Mouse (Mus musculus) forebrain, embryonic 10.5 days (tissue): Measurements from ENCODE around the gene Gsk3a. TPM values are rescaled to one million over a fixed set of nuclear protein-coding genes. Genes with fewer than 3 reads are reported as not detected.
A peak's percentile ranks its signal among the peaks of the same experiment; 100 is the strongest.

Experiments used
- DNase-seq: peaks from one replicate; pipeline ENCODE4 v3.0.0-alpha.2; 2017; ENCODE audit warnings: low spot score; ENCODE audit errors: extremely low spot score
- H3K27ac ChIP-seq: fragments of 300-500 bp; sonication (generic); 2 replicates; pipeline ENCODE4 v1.5.1; 2016; ENCODE audit warnings: mild to moderate bottlenecking
- H3K27me3 ChIP-seq: fragments of 300-500 bp; sonication (generic); 2 replicates; pipeline ENCODE4 v1.6.1; 2016; ENCODE audit warnings: mild to moderate bottlenecking; ENCODE audit not compliant: poor library complexity, severe bottlenecking
- H3K36me3 ChIP-seq: fragments of 300-500 bp; sonication (generic); replicated peaks from 2 replicates; pipeline ENCODE4 v1.6.1; 2016; ENCODE audit warnings: mild to moderate bottlenecking, moderate library complexity
- H3K4me1 ChIP-seq: fragments of 300-500 bp; sonication (generic); 2 replicates; pipeline ENCODE4 v1.6.1; 2016
- H3K4me3 ChIP-seq: fragments of 300-500 bp; sonication (generic); 2 replicates; pipeline ENCODE4 v1.5.1; 2016; ENCODE audit warnings: mild to moderate bottlenecking, moderate library complexity
- H3K9me3 ChIP-seq: fragments of 300-500 bp; sonication (generic); 2 replicates; pipeline ENCODE4 v1.6.1; 2016; ENCODE audit warnings: mild to moderate bottlenecking, moderate library complexity
- WGBS: fragments of 180-500 bp; shearing (Covaris S2); methylation state at CpG from one replicate; pipeline ENCODE4 v1.1.7; 2016; 5-methylcytosine and 5-hydroxymethylcytosine counted together
- polyA plus RNA-seq: library from polyadenylated mRNA; unstranded; fragments of >200 nt; fragmentation: Nextera tagmentation; extraction: Ambion mirVana; gene quantifications from 2 replicates; pipeline ENCODE4 v1.2.1, GENCODE M21; 2016

Gsk3a gene
- polyA plus RNA-seq, 1 experiment from 2014 or later, result 10.7 TPM

GRCm38 (mm10) chr7:25220457-25221101 lies 17.1 kb downstream of the Gsk3a start, which contains the start of gene Dedd2:
Dedd2 (minus strand) TSS chr7:25220615.
- H3K4me1 ChIP-seq, result peaks cover 48% of the 10 kb centered on the region
- no peaks in the 10 kb centered on the region for H3K27me3 ChIP-seq
- WGBS, result 12% methylated on average over 20 of the region's 20 CpGs
- DNase-seq, result peak; percentile 28
- peak within 1 kb of the TSS; percentile 71 for H3K4me3 ChIP-seq
- peak within 1 kb of the TSS; percentile 96 for H3K27ac ChIP-seq
- H3K36me3 ChIP-seq, result peaks cover 31% of the 10 kb centered on the region
- no peaks in the 10 kb centered on the region for H3K9me3 ChIP-seq

- no peaks in the 10 kb centered on the region for H3K27me3 ChIP-seq
- peak; percentile 95 for DNase-seq
- H3K9me3 ChIP-seq, result no peaks in the 10 kb centered on the region
- H3K4me3 ChIP-seq, result peak overlapping the region; percentile 71
- H3K27ac ChIP-seq, result peak overlapping the region; percentile 96
- 3% methylated on average over 31 of the region's 31 CpGs for WGBS
- peaks cover 30% of the 10 kb centered on the region for H3K36me3 ChIP-seq
- H3K4me1 ChIP-seq, result peaks cover 48% of the 10 kb centered on the region
These were observed 17.7 kb downstream of the Gsk3a start for GRCm38 (mm10) chr7:25219756-25220456.

- H3K4me3 ChIP-seq, result peak overlapping the region; percentile 71
- H3K4me1 ChIP-seq, result peaks cover 48% of the 10 kb centered on the region
- no peak for DNase-seq
- no peaks in the 10 kb centered on the region for H3K27me3 ChIP-seq
- H3K36me3 ChIP-seq, result peaks cover 25% of the 10 kb centered on the region
- WGBS, result under 1% methylated on average over 16 of the region's 16 CpGs
- peak overlapping the region; percentile 96 for H3K27ac ChIP-seq
- H3K9me3 ChIP-seq, result no peaks in the 10 kb centered on the region
These were observed 18.3 kb downstream of the Gsk3a start for GRCm38 (mm10) chr7:25219416-25219750.

GRCm38 (mm10) chr7:25218705-25219415 lies 18.8 kb downstream of the Gsk3a start:
- Histone ChIP-seq H3K27ac (peak overlapping the region; percentile 96), H3K9me3 (no peaks in the 10 kb centered on the region), H3K27me3 (no peaks in the 10 kb centered on the region), H3K4me1 (peaks cover 48% of the 10 kb centered on the region), H3K36me3 (peaks cover 23% of the 10 kb centered on the region), H3K4me3 (peak overlapping the region; percentile 71)
- 1% methylated on average over 53 of the region's 53 CpGs for WGBS
- peak; percentile 84 for DNase-seq

- WGBS, result 69% methylated on average over 12 of the region's 12 CpGs
- no peak overlapping the region for H3K27ac ChIP-seq
- no peaks in the 10 kb centered on the region for H3K9me3 ChIP-seq
- peak overlapping the region; percentile 71; the same call in 1 of the 2 replicates for H3K4me3 ChIP-seq
- peaks cover 14% of the 10 kb centered on the region for H3K36me3 ChIP-seq
- no peak for DNase-seq
- no peaks in the 10 kb centered on the region for H3K27me3 ChIP-seq
- peaks cover 44% of the 10 kb centered on the region for H3K4me1 ChIP-seq
These were observed 19.8 kb downstream of the Gsk3a start for GRCm38 (mm10) chr7:25217653-25218395.

- H3K4me3 ChIP-seq, result no peak overlapping the region
- H3K9me3 ChIP-seq, result no peaks in the 10 kb centered on the region
- H3K36me3 ChIP-seq, result peaks cover 36% of the 10 kb centered on the region
- H3K4me1 ChIP-seq, result peaks cover 14% of the 10 kb centered on the region
- 93% methylated on average over 2 of the region's 2 CpGs for WGBS
- H3K27ac ChIP-seq, result no peak overlapping the region
- no peaks in the 10 kb centered on the region for H3K27me3 ChIP-seq
- no peak for DNase-seq
These were observed 23.5 kb downstream of the Gsk3a start for GRCm38 (mm10) chr7:25214172-25214571.

GRCm38 (mm10) chr7:25213099-25213498 lies 24.6 kb downstream of the Gsk3a start:
- no peak for DNase-seq
- no peak overlapping the region for H3K27ac ChIP-seq
- peaks cover 45% of the 10 kb centered on the region for H3K36me3 ChIP-seq
- WGBS, result 83% methylated on average over 3 of the region's 3 CpGs
- H3K9me3 ChIP-seq, result no peaks in the 10 kb centered on the region
- H3K4me1 ChIP-seq, result peaks cover 5% of the 10 kb centered on the region
- no peaks in the 10 kb centered on the region for H3K27me3 ChIP-seq
- H3K4me3 ChIP-seq, result no peak overlapping the region

GRCm38 (mm10) chr7:25210482-25210881 lies 27.2 kb downstream of the Gsk3a start:
- Histone ChIP-seq H3K4me1 (no peaks in the 10 kb centered on the region), H3K4me3 (no peak overlapping the region), H3K36me3 (peaks cover 54% of the 10 kb centered on the region), H3K9me3 (no peaks in the 10 kb centered on the region), H3K27ac (no peak overlapping the region), H3K27me3 (no peaks in the 10 kb centered on the region)
- no peak for DNase-seq
- 92% methylated on average over 4 of the region's 4 CpGs for WGBS

- Histone ChIP-seq H3K27me3 (no peaks in the 10 kb centered on the region), H3K27ac (no peak overlapping the region), H3K4me3 (no peak overlapping the region), H3K4me1 (no peaks in the 10 kb centered on the region), H3K36me3 (peaks cover 58% of the 10 kb centered on the region), H3K9me3 (no peaks in the 10 kb centered on the region)
- no peak for DNase-seq
- WGBS, result 85% methylated on average over 3 of the region's 3 CpGs
These were observed 28.5 kb downstream of the Gsk3a start for GRCm38 (mm10) chr7:25209161-25209622.

- H3K36me3 ChIP-seq, result peaks cover 78% of the 10 kb centered on the region
- no peak for DNase-seq
These were observed 31.4 kb downstream of the Gsk3a start for GRCm38 (mm10) chr7:25206094-25206830.

GRCm38 (mm10) chr7:25205355-25206093 lies 32.1 kb downstream of the Gsk3a start:
- WGBS, result 86% methylated on average over 16 of the region's 16 CpGs
- Histone ChIP-seq H3K27ac (0 out of 2 replicates have a peak overlapping the region, but pooled peaks have one; percentile 6), H3K27me3 (no peaks in the 10 kb centered on the region), H3K36me3 (peaks cover 73% of the 10 kb centered on the region), H3K4me3 (no peak overlapping the region), H3K4me1 (no peaks in the 10 kb centered on the region), H3K9me3 (no peaks in the 10 kb centered on the region)
- DNase-seq, result no peak

More at GRCm38 (mm10) chr7:25206094-25206830, 31.4 kb downstream of the Gsk3a start:
- no peaks in the 10 kb centered on the region for H3K27me3 ChIP-seq
- WGBS, result 92% methylated on average over 16 of the region's 16 CpGs
- H3K9me3 ChIP-seq, result no peaks in the 10 kb centered on the region
- no peaks in the 10 kb centered on the region for H3K4me1 ChIP-seq
- no peak overlapping the region for H3K27ac ChIP-seq
- no peak overlapping the region for H3K4me3 ChIP-seq
